Mouse (Mus musculus): Measurements from ENCODE around the gene Bmper. TPM values are rescaled to one million over a fixed set of nuclear protein-coding genes. Genes with fewer than 3 reads are reported as not detected.

The Bmper gene
- polyA plus RNA-seq, 1 experiment from 2014 or later = 21.0 TPM

DNA sequence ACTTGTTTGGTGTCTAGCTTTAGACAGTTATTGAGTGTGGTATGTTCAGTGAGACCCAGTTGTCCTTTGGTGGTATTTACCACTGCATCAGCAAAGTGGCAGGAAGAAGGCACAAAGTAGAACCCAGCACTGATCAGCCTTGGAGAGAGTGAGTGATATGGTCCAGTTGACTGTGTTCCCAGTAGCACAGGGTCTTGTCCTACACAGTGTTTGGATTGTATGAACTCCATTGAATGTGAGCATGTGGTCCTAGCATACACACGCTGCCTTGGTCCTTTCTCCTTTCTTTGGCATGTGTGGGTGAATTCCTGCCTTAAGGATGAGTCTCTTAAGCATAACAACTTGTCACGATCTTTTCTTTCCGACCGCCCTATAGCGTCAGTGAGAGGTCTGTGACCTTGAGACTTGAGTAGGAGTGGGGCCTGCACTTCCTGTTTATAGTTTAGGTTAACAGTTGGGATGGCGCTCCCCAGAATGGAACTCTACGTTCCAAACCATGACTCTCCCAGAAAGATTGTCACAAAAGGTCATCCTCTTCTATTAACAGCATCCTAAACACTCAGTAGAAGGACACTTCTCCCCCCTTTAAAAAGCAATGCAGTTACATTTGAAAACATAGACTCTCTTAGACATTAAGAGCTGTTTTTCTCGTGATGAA is 10.7 kb downstream of the Bmper start:
- WGBS = 45% methylated on average over 8 of the region's 8 CpGs
- 0 out of 2 replicates have a peak, but pooled peaks have one; percentile 27 for ATAC-seq (ENCODE audit: low FRiP score, low TSS enrichment)
- H3K36me3 ChIP-seq (ENCODE audit: insufficient read depth, low read length) = no peaks in the 10 kb centered on the region
- H3K9ac ChIP-seq (replicated peaks; ENCODE audit: low read length) = no peak overlapping the region
- H3K4me3 ChIP-seq (ENCODE audit: low read length) = no peak overlapping the region
- H3K9me3 ChIP-seq (ENCODE audit: low read length) = no peaks in the 10 kb centered on the region
- no peaks in the 10 kb centered on the region for H3K27me3 ChIP-seq (ENCODE audit: insufficient read depth, low read length)
- H3K4me2 ChIP-seq (replicated peaks; ENCODE audit: low read depth, low read length) = no peak overlapping the region
- no peak overlapping the region for H3K27ac ChIP-seq (ENCODE audit: low read length)
- H3K4me1 ChIP-seq (ENCODE audit: insufficient read depth, low read length) = peaks cover 3% of the 10 kb centered on the region; the same call in 1 of the 2 replicates

DNA sequence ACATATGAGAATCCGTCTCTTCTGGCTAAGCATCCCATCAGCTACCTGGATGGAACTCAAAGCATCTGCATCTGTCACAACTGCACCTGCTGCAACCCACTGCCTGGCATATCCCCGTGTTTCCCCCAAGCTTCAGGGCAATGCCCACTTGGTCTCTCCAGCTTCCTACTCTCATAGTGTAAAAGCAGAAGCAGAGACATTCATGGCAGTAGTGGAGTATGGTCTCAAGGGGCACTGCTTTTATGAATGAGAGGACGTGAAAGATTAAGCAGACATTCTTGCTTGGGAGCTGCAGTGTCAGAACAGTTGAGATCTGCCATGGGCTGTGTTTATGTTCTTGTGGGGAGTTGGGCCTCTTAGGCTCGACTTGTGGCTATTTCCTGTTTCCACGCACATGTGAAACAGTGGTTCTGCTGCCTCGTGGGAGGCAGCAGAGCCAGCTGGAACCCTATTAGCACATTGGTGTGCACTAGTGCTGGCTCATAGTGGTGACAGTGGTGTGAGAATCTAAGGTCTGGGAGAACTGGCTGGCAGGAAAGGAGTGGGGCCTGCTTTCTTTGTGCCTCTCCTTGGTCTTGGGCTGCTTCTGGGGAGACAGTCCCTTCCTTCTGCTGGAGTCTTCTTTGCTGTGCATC is 12.6 kb downstream of the Bmper start:
- ATAC-seq (ENCODE audit: low FRiP score, low TSS enrichment) = no peak
- Histone ChIP-seq H3K9me3 (ENCODE audit: low read length) (no peaks in the 10 kb centered on the region), H3K4me3 (ENCODE audit: low read length) (no peak overlapping the region), H3K4me1 (ENCODE audit: insufficient read depth, low read length) (no peaks in the 10 kb centered on the region; the same call in 1 of the 2 replicates), H3K4me2 (replicated peaks; ENCODE audit: low read depth, low read length) (no peak overlapping the region), H3K36me3 (ENCODE audit: insufficient read depth, low read length) (no peaks in the 10 kb centered on the region), H3K27ac (ENCODE audit: low read length) (no peak overlapping the region), H3K9ac (replicated peaks; ENCODE audit: low read length) (no peak overlapping the region; the same call in 1 of the 2 replicates), H3K27me3 (ENCODE audit: insufficient read depth, low read length) (no peaks in the 10 kb centered on the region)
- WGBS = 34% methylated on average over 6 of the region's 6 CpGs

- Histone ChIP-seq H3K4me3 (ENCODE audit: low read length) (no peak overlapping the region), H3K4me2 (replicated peaks; ENCODE audit: low read depth, low read length) (no peak overlapping the region), H3K9me3 (ENCODE audit: low read length) (no peaks in the 10 kb centered on the region), H3K4me1 (ENCODE audit: insufficient read depth, low read length) (no peaks in the 10 kb centered on the region; the same call in 1 of the 2 replicates), H3K27ac (ENCODE audit: low read length) (no peak overlapping the region), H3K9ac (replicated peaks; ENCODE audit: low read length) (no peak overlapping the region), H3K27me3 (ENCODE audit: insufficient read depth, low read length) (no peaks in the 10 kb centered on the region), H3K36me3 (ENCODE audit: insufficient read depth, low read length) (no peaks in the 10 kb centered on the region)
- 49% methylated on average over 6 of the region's 6 CpGs for WGBS
- ATAC-seq (ENCODE audit: low FRiP score, low TSS enrichment) = no peak
Observed at GRCm38 (mm10) chr9:23236635-23237279, 13.9 kb downstream of the Bmper start.

DNA sequence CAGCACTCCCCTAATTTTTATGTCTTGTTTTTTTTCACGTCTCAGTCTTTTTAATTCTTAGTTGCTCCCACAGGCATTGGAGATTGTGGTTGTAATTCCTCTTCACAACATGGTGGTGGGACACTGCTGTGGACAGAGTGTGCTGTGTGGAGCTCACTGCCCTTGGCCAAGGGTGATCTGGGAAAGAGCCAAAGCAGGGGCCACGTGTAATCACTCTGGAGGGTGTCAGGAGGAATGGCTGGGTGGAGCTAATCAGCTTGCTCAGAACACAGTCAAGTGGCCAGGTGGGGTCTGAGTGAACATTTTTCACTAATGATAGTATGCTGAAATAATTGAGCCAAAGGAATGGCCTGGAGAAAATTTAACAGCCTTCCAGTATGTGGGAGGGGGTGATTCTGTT is 16.1 kb downstream of the Bmper start:
- 51% methylated on average over 2 of the region's 2 CpGs for WGBS
- no peaks in the 10 kb centered on the region; the same call in 1 of the 2 replicates for H3K4me1 ChIP-seq (ENCODE audit: insufficient read depth, low read length)

DNA sequence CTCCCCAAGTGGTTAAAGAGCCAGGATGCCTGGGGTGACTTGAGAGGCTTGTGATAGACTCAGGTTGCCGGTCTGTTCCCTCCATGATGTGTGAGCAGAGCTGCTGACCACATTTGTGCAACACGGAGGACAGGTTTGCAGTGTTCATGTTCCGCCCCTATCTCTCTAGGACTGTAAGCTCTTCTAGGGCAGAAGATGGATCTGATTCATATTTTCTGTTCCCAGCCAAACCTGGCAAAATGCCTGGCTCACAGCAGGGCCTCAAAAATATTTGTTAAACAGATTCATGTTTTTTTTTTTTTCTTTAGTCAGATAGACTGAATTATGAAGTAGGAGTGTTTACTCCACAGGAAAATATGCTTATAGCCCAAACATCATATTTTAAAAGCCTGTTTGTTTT is 20.0 kb downstream of the Bmper start:
- Histone ChIP-seq H3K4me2 (replicated peaks; ENCODE audit: low read depth, low read length) (no peak overlapping the region), H3K4me1 (ENCODE audit: insufficient read depth, low read length) (peaks cover 13% of the 10 kb centered on the region; the same call in 1 of the 2 replicates), H3K9ac (replicated peaks; ENCODE audit: low read length) (no peak overlapping the region), H3K27ac (ENCODE audit: low read length) (no peak overlapping the region), H3K9me3 (ENCODE audit: low read length) (no peaks in the 10 kb centered on the region), H3K4me3 (ENCODE audit: low read length) (no peak overlapping the region), H3K27me3 (ENCODE audit: insufficient read depth, low read length) (no peaks in the 10 kb centered on the region), H3K36me3 (ENCODE audit: insufficient read depth, low read length) (no peaks in the 10 kb centered on the region)
- ATAC-seq (ENCODE audit: low FRiP score, low TSS enrichment) = no peak
- 77% methylated on average over 3 of the region's 3 CpGs for WGBS

More for the DNA sequence above, 16.1 kb downstream of the Bmper start:
- H3K36me3 ChIP-seq (ENCODE audit: insufficient read depth, low read length) = no peaks in the 10 kb centered on the region
- no peak for ATAC-seq (ENCODE audit: low FRiP score, low TSS enrichment)
- no peak overlapping the region for H3K4me3 ChIP-seq (ENCODE audit: low read length)
- no peaks in the 10 kb centered on the region for H3K27me3 ChIP-seq (ENCODE audit: insufficient read depth, low read length)
- no peak overlapping the region for H3K4me2 ChIP-seq (replicated peaks; ENCODE audit: low read depth, low read length)
- no peaks in the 10 kb centered on the region for H3K9me3 ChIP-seq (ENCODE audit: low read length)
- H3K27ac ChIP-seq (ENCODE audit: low read length) = no peak overlapping the region
- H3K9ac ChIP-seq (replicated peaks; ENCODE audit: low read length) = no peak overlapping the region

GRCm38 (mm10) chr9:23243869-23244268 is 21.0 kb downstream of the Bmper start:
- Histone ChIP-seq H3K27ac (ENCODE audit: low read length) (no peak overlapping the region), H3K9me3 (ENCODE audit: low read length) (no peaks in the 10 kb centered on the region), H3K4me3 (ENCODE audit: low read length) (no peak overlapping the region), H3K4me1 (ENCODE audit: insufficient read depth, low read length) (peaks cover 13% of the 10 kb centered on the region; the same call in 1 of the 2 replicates), H3K9ac (replicated peaks; ENCODE audit: low read length) (no peak overlapping the region), H3K4me2 (replicated peaks; ENCODE audit: low read depth, low read length) (no peak overlapping the region), H3K36me3 (ENCODE audit: insufficient read depth, low read length) (no peaks in the 10 kb centered on the region), H3K27me3 (ENCODE audit: insufficient read depth, low read length) (no peaks in the 10 kb centered on the region)
- ATAC-seq (ENCODE audit: low FRiP score, low TSS enrichment) = no peak
- WGBS = 28% methylated on average over 6 of the region's 6 CpGs

DNA sequence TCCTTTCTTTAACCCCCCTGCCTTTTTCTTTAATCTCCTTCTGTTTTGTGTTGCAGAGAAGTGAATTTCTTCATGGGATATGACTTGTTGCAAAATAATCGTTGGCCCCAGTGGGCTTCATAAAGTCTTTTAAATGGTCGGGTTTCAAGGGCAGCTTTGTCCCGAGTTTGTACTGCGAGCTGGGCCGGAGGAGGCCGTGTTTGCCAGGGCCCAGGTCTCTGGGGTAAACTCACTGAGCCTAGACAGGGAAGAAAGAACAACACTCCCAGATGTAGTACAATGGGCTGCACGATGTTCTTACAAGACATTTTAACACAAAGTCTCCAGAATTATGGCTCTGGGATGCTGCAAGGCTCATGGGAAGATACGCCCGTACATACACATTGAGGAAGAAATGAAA is 23.5 kb downstream of the Bmper start:
- 41% methylated on average over 9 of the region's 9 CpGs for WGBS
- Histone ChIP-seq H3K4me1 (ENCODE audit: insufficient read depth, low read length) (peaks cover 13% of the 10 kb centered on the region; the same call in 1 of the 2 replicates), H3K4me2 (replicated peaks; ENCODE audit: low read depth, low read length) (no peak overlapping the region), H3K36me3 (ENCODE audit: insufficient read depth, low read length) (no peaks in the 10 kb centered on the region), H3K27ac (ENCODE audit: low read length) (no peak overlapping the region), H3K4me3 (ENCODE audit: low read length) (no peak overlapping the region), H3K27me3 (ENCODE audit: insufficient read depth, low read length) (no peaks in the 10 kb centered on the region), H3K9me3 (ENCODE audit: low read length) (no peaks in the 10 kb centered on the region), H3K9ac (replicated peaks; ENCODE audit: low read length) (no peak overlapping the region)
- no peak for ATAC-seq (ENCODE audit: low FRiP score, low TSS enrichment)

GRCm38 (mm10) chr9:23250026-23250425 is 27.1 kb downstream of the Bmper start:
- Histone ChIP-seq H3K4me2 (replicated peaks; ENCODE audit: low read depth, low read length) (no peak overlapping the region), H3K9ac (replicated peaks; ENCODE audit: low read length) (no peak overlapping the region), H3K36me3 (ENCODE audit: insufficient read depth, low read length) (no peaks in the 10 kb centered on the region), H3K27me3 (ENCODE audit: insufficient read depth, low read length) (no peaks in the 10 kb centered on the region), H3K4me3 (ENCODE audit: low read length) (no peak overlapping the region), H3K27ac (ENCODE audit: low read length) (no peak overlapping the region), H3K9me3 (ENCODE audit: low read length) (no peaks in the 10 kb centered on the region), H3K4me1 (ENCODE audit: insufficient read depth, low read length) (peaks cover 24% of the 10 kb centered on the region)
- 6% methylated on average over 5 of the region's 5 CpGs for WGBS
- peak; percentile 77; the same call in 1 of the 2 replicates for ATAC-seq (ENCODE audit: low FRiP score, low TSS enrichment)

- Histone ChIP-seq H3K36me3 (ENCODE audit: insufficient read depth, low read length) (no peaks in the 10 kb centered on the region), H3K27me3 (ENCODE audit: insufficient read depth, low read length) (no peaks in the 10 kb centered on the region), H3K4me3 (ENCODE audit: low read length) (no peak overlapping the region), H3K4me2 (replicated peaks; ENCODE audit: low read depth, low read length) (no peak overlapping the region), H3K27ac (ENCODE audit: low read length) (no peak overlapping the region), H3K9ac (replicated peaks; ENCODE audit: low read length) (no peak overlapping the region), H3K9me3 (ENCODE audit: low read length) (no peaks in the 10 kb centered on the region), H3K4me1 (ENCODE audit: insufficient read depth, low read length) (peaks cover 17% of the 10 kb centered on the region; the same call in 1 of the 2 replicates)
- no peak for ATAC-seq (ENCODE audit: low FRiP score, low TSS enrichment)
- 84% methylated on average over 6 of the region's 6 CpGs for WGBS
Observed at GRCm38 (mm10) chr9:23251001-23251400, 28.1 kb downstream of the Bmper start.

- no peaks in the 10 kb centered on the region for H3K27me3 ChIP-seq (ENCODE audit: insufficient read depth, low read length)
- no peak overlapping the region for H3K27ac ChIP-seq (ENCODE audit: low read length)
- 68% methylated on average over 6 of the region's 6 CpGs for WGBS
- H3K4me2 ChIP-seq (replicated peaks; ENCODE audit: low read depth, low read length) = no peak overlapping the region
- no peaks in the 10 kb centered on the region for H3K36me3 ChIP-seq (ENCODE audit: insufficient read depth, low read length)
- H3K4me1 ChIP-seq (ENCODE audit: insufficient read depth, low read length) = peaks cover 11% of the 10 kb centered on the region; the same call in 1 of the 2 replicates
- no peaks in the 10 kb centered on the region for H3K9me3 ChIP-seq (ENCODE audit: low read length)
- ATAC-seq (ENCODE audit: low FRiP score, low TSS enrichment) = no peak
- no peak overlapping the region for H3K9ac ChIP-seq (replicated peaks; ENCODE audit: low read length)
- no peak overlapping the region for H3K4me3 ChIP-seq (ENCODE audit: low read length)
Observed at GRCm38 (mm10) chr9:23253624-23254023, 30.7 kb downstream of the Bmper start.

Data from kidney, embryonic 16.5 days (tissue).